Mouse (Mus musculus) liver, adult 2 months (tissue): ENCODE data around the gene Grap.

ENCODE experiments used
- CTCF ChIP-seq: fragments of 200-500 bp; IDR thresholded peaks from 2 replicates; pipeline ENCODE4 v1.5.1; 2011; ENCODE audit warnings: low read depth, low read length, control low read depth
- POLR2A ChIP-seq: fragments of 200-500 bp; IDR thresholded peaks from 2 replicates; pipeline ENCODE4 v1.6.1; 2011; ENCODE audit warnings: low read length, control low read depth; ENCODE audit not compliant: insufficient read depth; ENCODE audit errors: extremely low read depth

- TF ChIP-seq POLR2A (no peak), CTCF (no peak)
Measured at GRCm38 (mm10) chr11:61660001-61660400, 6.9 kb downstream of the Grap start.
